Mouse (Mus musculus) forebrain, embryonic 16.5 days (tissue): ENCODE measurements around the gene Cobl. TPM values are rescaled to one million over a fixed set of nuclear protein-coding genes. Genes with fewer than 3 reads are reported as not detected.

Experiments used
- ATAC-seq: fragments of 200-750 bp; cut with Nextera tagmentation; 2 replicates; pipeline ENCODE4 v1.8.0; 2017; ENCODE audit warnings: mild to moderate bottlenecking, moderate library complexity
- H3K27ac ChIP-seq: fragments of 300-500 bp; sonication (generic); 2 replicates; pipeline ENCODE4 v1.5.1; 2014; ENCODE audit warnings: low read length, control low read depth
- H3K27me3 ChIP-seq: fragments of 300-500 bp; sonication (generic); replicated peaks from 2 replicates; pipeline ENCODE4 v1.6.1; 2014; ENCODE audit warnings: low read length; ENCODE audit not compliant: control insufficient read depth, insufficient read depth
- H3K36me3 ChIP-seq: fragments of 300-500 bp; sonication (generic); 2 replicates; pipeline ENCODE4 v1.6.1; 2014; ENCODE audit not compliant: control insufficient read depth, insufficient read depth
- H3K4me1 ChIP-seq: fragments of 300-500 bp; sonication (generic); replicated peaks from 2 replicates; pipeline ENCODE4 v1.6.1; 2014; ENCODE audit warnings: low read length; ENCODE audit not compliant: control insufficient read depth, insufficient read depth
- H3K4me2 ChIP-seq: fragments of 300-500 bp; sonication (generic); 2 replicates; pipeline ENCODE4 v1.6.1; 2014; ENCODE audit warnings: mild to moderate bottlenecking, low read length, control low read depth
- H3K4me3 ChIP-seq: fragments of 300-500 bp; sonication (generic); replicated peaks from 2 replicates; pipeline ENCODE4 v1.5.1; 2014; ENCODE audit warnings: mild to moderate bottlenecking, low read length, control low read depth
- H3K9ac ChIP-seq: fragments of 300-500 bp; sonication (generic); replicated peaks from 2 replicates; pipeline ENCODE4 v1.6.1; 2014; ENCODE audit warnings: low read depth, low read length, control low read depth
- H3K9me3 ChIP-seq: fragments of 300-500 bp; sonication (generic); 2 replicates; pipeline ENCODE4 v1.6.1; 2016; ENCODE audit warnings: low read length; ENCODE audit not compliant: control insufficient read depth
- WGBS: fragments of 180-500 bp; shearing (Covaris S2); extraction: QIAGEN DNeasy Blood & Tissue Kit; methylation state at CpG from one replicate; pipeline ENCODE4 v1.1.7; 2014; 5-methylcytosine and 5-hydroxymethylcytosine counted together
- polyA plus RNA-seq: library from polyadenylated mRNA; unstranded; fragments of >200 nt; fragmentation: Nextera tagmentation; extraction: Ambion mirVana; gene quantifications from 2 replicates; pipeline ENCODE4 v1.2.1, GENCODE M21; 2015

Cobl gene
- polyA plus RNA-seq, 1 experiment from 2014 or later: 8.4 TPM

- Histone ChIP-seq H3K27ac (no peak overlapping the region), H3K4me1 (no peaks in the 10 kb centered on the region; the same call in 1 of the 2 replicates), H3K36me3 (no peaks in the 10 kb centered on the region), H3K27me3 (0 out of 2 replicates have a peak, but pooled peaks cover 3% of the 10 kb centered on the region), H3K9ac (no peak overlapping the region), H3K4me2 (no peak overlapping the region), H3K9me3 (no peaks in the 10 kb centered on the region), H3K4me3 (no peak overlapping the region)
- no peak for ATAC-seq
- WGBS: 82% methylated on average over 4 of the region's 4 CpGs
Measured at GRCm38 (mm10) chr11:12382991-12383390, 81.8 kb downstream of the Cobl start.

- 13% methylated on average over 3 of the region's 3 CpGs for WGBS
- Histone ChIP-seq H3K4me3 (no peak overlapping the region), H3K4me2 (no peak overlapping the region), H3K9ac (no peak overlapping the region), H3K4me1 (peaks cover 3% of the 10 kb centered on the region; the same call in 1 of the 2 replicates), H3K9me3 (no peaks in the 10 kb centered on the region), H3K27ac (no peak overlapping the region), H3K36me3 (no peaks in the 10 kb centered on the region), H3K27me3 (0 out of 2 replicates have a peak, but pooled peaks cover 3% of the 10 kb centered on the region)
- ATAC-seq: no peak
Measured at GRCm38 (mm10) chr11:12381096-12381495, 83.7 kb downstream of the Cobl start.

GRCm38 (mm10) chr11:12376628-12377027, 88.1 kb downstream of the Cobl start:
- H3K9me3 ChIP-seq: no peaks in the 10 kb centered on the region
- H3K9ac ChIP-seq: no peak overlapping the region
- 0 out of 2 replicates have a peak, but pooled peaks cover 3% of the 10 kb centered on the region for H3K27me3 ChIP-seq
- no peak overlapping the region for H3K4me3 ChIP-seq
- no peak overlapping the region for H3K4me2 ChIP-seq
- peak; percentile 47; the same call in 1 of the 2 replicates for ATAC-seq
- WGBS: 11% methylated on average over 3 of the region's 3 CpGs
- H3K27ac ChIP-seq: no peak overlapping the region
- peaks cover 3% of the 10 kb centered on the region; the same call in 1 of the 2 replicates for H3K4me1 ChIP-seq
- no peaks in the 10 kb centered on the region for H3K36me3 ChIP-seq

GRCm38 (mm10) chr11:12373106-12374098, 91.4 kb downstream of the Cobl start:
- H3K4me1 ChIP-seq: peaks cover 3% of the 10 kb centered on the region; the same call in 1 of the 2 replicates
- H3K27me3 ChIP-seq: no peaks in the 10 kb centered on the region
- no peak overlapping the region for H3K27ac ChIP-seq
- H3K36me3 ChIP-seq: no peaks in the 10 kb centered on the region
- H3K4me2 ChIP-seq: no peak overlapping the region
- H3K9ac ChIP-seq: no peak overlapping the region
- H3K4me3 ChIP-seq: no peak overlapping the region
- no peaks in the 10 kb centered on the region for H3K9me3 ChIP-seq
- peak; percentile 90 for ATAC-seq
- 24% methylated on average over 12 of the region's 12 CpGs for WGBS

- Histone ChIP-seq H3K27ac (no peak overlapping the region), H3K4me3 (no peak overlapping the region), H3K9me3 (no peaks in the 10 kb centered on the region), H3K9ac (no peak overlapping the region), H3K27me3 (no peaks in the 10 kb centered on the region), H3K36me3 (no peaks in the 10 kb centered on the region), H3K4me2 (no peak overlapping the region), H3K4me1 (no peaks in the 10 kb centered on the region; the same call in 1 of the 2 replicates)
- no peak for ATAC-seq
Measured at GRCm38 (mm10) chr11:12370957-12371356, 93.8 kb downstream of the Cobl start.

- H3K27me3 ChIP-seq: no peaks in the 10 kb centered on the region
- no peaks in the 10 kb centered on the region for H3K9me3 ChIP-seq
- WGBS: 13% methylated on average over 5 of the region's 5 CpGs
- peak; percentile 85 for ATAC-seq
- no peak overlapping the region for H3K4me3 ChIP-seq
- H3K27ac ChIP-seq: no peak overlapping the region
- H3K4me1 ChIP-seq: no peaks in the 10 kb centered on the region; the same call in 1 of the 2 replicates
- no peaks in the 10 kb centered on the region for H3K36me3 ChIP-seq
- H3K9ac ChIP-seq: no peak overlapping the region
- no peak overlapping the region for H3K4me2 ChIP-seq
Measured at GRCm38 (mm10) chr11:12367426-12368178, 97.2 kb downstream of the Cobl start.

- Histone ChIP-seq H3K27ac (no peak overlapping the region), H3K4me2 (no peak overlapping the region), H3K9ac (no peak overlapping the region), H3K36me3 (no peaks in the 10 kb centered on the region), H3K4me1 (no peaks in the 10 kb centered on the region), H3K27me3 (no peaks in the 10 kb centered on the region), H3K9me3 (no peaks in the 10 kb centered on the region), H3K4me3 (no peak overlapping the region)
- 14% methylated on average over 2 of the region's 2 CpGs for WGBS
- peak; percentile 93 for ATAC-seq
Measured at GRCm38 (mm10) chr11:12359336-12360000, 105.3 kb downstream of the Cobl start.

- Histone ChIP-seq H3K27ac (no peak overlapping the region), H3K4me1 (no peaks in the 10 kb centered on the region), H3K27me3 (no peaks in the 10 kb centered on the region), H3K4me2 (no peak overlapping the region), H3K9ac (no peak overlapping the region), H3K9me3 (no peaks in the 10 kb centered on the region), H3K4me3 (no peak overlapping the region), H3K36me3 (no peaks in the 10 kb centered on the region)
- ATAC-seq: no peak
- 72% methylated on average over 4 of the region's 4 CpGs for WGBS
Measured at GRCm38 (mm10) chr11:12358602-12359001, 106.2 kb downstream of the Cobl start.
